Mouse (Mus musculus) intestine, postnatal 0 days (tissue): ENCODE measurements around the gene Cldn15. TPM values are rescaled to one million over a fixed set of nuclear protein-coding genes. Genes with fewer than 3 reads are reported as not detected.

Experiments used
- ATAC-seq: fragments of 200-750 bp; cut with Nextera tagmentation; 2 replicates; pipeline ENCODE4 v1.8.0; 2017; ENCODE audit warnings: mild to moderate bottlenecking, moderate TSS enrichment, moderate library complexity
- H3K27ac ChIP-seq: fragments of 300-500 bp; sonication (generic); 2 replicates; pipeline ENCODE4 v1.5.1; 2014; ENCODE audit warnings: mild to moderate bottlenecking, low read depth, low read length, moderate library complexity
- H3K27me3 ChIP-seq: fragments of 300-500 bp; sonication (generic); replicated peaks from 2 replicates; pipeline ENCODE4 v1.6.1; 2014; ENCODE audit warnings: low read length, mixed read lengths; ENCODE audit not compliant: control insufficient read depth, insufficient read depth
- H3K36me3 ChIP-seq: fragments of 300-500 bp; sonication (generic); 2 replicates; pipeline ENCODE4 v1.6.1; 2014; ENCODE audit warnings: mild to moderate bottlenecking, moderate library complexity; ENCODE audit not compliant: control insufficient read depth, insufficient read depth
- H3K4me1 ChIP-seq: fragments of 300-500 bp; sonication (generic); replicated peaks from 2 replicates; pipeline ENCODE4 v1.6.1; 2014; ENCODE audit warnings: antibody characterized with exemption, low read length, mixed read lengths; ENCODE audit not compliant: control insufficient read depth, insufficient read depth
- H3K4me2 ChIP-seq: fragments of 300-500 bp; sonication (generic); replicated peaks from 2 replicates; pipeline ENCODE4 v1.6.1; 2014; ENCODE audit warnings: low read depth, mild to moderate bottlenecking, moderate library complexity
- H3K4me3 ChIP-seq: fragments of 300-500 bp; sonication (generic); 2 replicates; pipeline ENCODE4 v1.5.1; 2014; ENCODE audit warnings: low read depth, low read length
- H3K9ac ChIP-seq: fragments of 300-500 bp; sonication (generic); 2 replicates; pipeline ENCODE4 v1.6.1; 2014; ENCODE audit warnings: mild to moderate bottlenecking, low read depth, low read length
- H3K9me3 ChIP-seq: fragments of 300-500 bp; sonication (generic); 2 replicates; pipeline ENCODE4 v1.6.1; 2016; ENCODE audit warnings: mixed run types; ENCODE audit not compliant: control insufficient read depth
- CTCF ChIP-seq: sonication (generic); IDR thresholded peaks from 2 replicates; pipeline ENCODE4 v1.5.1; 2016; ENCODE audit warnings: low read depth, mild to moderate bottlenecking, control low read depth, antibody characterized with exemption, moderate library complexity
- WGBS: fragments of 180-500 bp; shearing (Covaris S2); extraction: QIAGEN DNeasy Blood & Tissue Kit; methylation state at CpG from one replicate; pipeline ENCODE4 v1.1.7; 2014; 5-methylcytosine and 5-hydroxymethylcytosine counted together
- polyA plus RNA-seq: library from polyadenylated mRNA; unstranded; fragments of >200 nt; fragmentation: Nextera tagmentation; extraction: Ambion mirVana; gene quantifications from 2 replicates; pipeline ENCODE4 v1.2.1, GENCODE M21; 2015

The Cldn15 gene
- polyA plus RNA-seq, 1 experiment from 2014 or later: 29.5 TPM

DNA sequence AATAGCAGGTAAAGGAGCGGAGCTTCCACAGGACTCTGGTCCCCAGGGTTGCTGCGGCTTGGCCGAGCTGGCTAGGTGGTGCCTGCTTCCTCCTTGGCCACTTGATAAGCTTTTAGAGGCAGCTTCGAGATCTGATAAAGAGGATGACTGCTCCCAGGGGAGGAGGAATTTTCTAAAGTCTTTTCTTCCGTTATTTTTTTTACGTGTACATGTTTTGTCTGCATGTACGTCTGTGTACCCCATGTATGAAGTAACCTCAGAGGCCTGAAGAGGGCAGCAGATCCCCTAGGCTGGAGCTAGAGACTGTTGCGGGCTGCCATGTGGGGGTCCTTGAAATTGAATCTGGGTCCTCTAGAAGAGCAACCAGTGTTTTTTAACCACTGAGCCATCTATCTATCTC, 14.6 kb downstream of the Cldn15 start:
- TF ChIP-seq CTCF: peak; percentile 46
- ATAC-seq: no peak
- H3K4me1 ChIP-seq: no peaks in the 10 kb centered on the region
- H3K4me2 ChIP-seq: no peak overlapping the region
- no peaks in the 10 kb centered on the region for H3K27me3 ChIP-seq
- H3K9me3 ChIP-seq: no peaks in the 10 kb centered on the region
- H3K4me3 ChIP-seq: no peak overlapping the region
- no peak overlapping the region for H3K9ac ChIP-seq
- no peak overlapping the region for H3K27ac ChIP-seq
- peaks cover 17% of the 10 kb centered on the region for H3K36me3 ChIP-seq
- WGBS: 87% methylated on average over 8 of the region's 8 CpGs

DNA sequence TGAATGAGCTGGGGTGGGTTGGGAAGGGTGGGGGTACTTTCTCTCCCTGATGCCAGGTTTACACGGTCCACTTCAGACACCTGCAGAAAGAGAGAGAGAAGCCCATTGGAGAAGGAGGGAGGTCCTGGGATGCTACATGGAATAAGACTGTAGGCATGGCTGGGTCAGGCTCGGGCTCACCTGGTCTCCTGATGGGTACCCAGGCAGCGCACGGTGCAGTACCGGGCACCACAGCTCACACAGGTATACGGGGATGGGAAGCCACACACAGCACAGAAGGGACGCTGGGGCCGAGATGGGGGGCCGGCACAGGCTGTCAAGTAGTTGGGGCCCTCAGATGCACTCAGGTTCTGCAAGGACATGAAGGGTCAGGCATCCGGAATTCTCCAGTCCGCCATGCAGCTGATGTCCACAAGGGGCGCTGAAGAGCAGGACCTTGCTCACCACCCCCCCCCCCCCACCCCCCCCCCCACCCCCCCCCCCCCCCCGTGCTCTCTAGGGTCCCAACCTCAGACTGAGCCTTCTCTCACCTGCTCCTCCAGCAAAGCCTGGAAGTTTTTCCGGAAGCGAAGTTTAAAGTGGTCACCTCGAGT, 16.0 kb downstream of the Cldn15 start:
- Histone ChIP-seq H3K4me2 (no peak overlapping the region), H3K36me3 (peaks cover 17% of the 10 kb centered on the region), H3K4me1 (no peaks in the 10 kb centered on the region), H3K9me3 (no peaks in the 10 kb centered on the region), H3K27ac (no peak overlapping the region), H3K27me3 (no peaks in the 10 kb centered on the region), H3K9ac (no peak overlapping the region), H3K4me3 (no peak overlapping the region)
- 55% methylated on average over 14 of the region's 16 CpGs for WGBS
- peak; percentile 66 for TF ChIP-seq CTCF
- ATAC-seq: no peak

DNA sequence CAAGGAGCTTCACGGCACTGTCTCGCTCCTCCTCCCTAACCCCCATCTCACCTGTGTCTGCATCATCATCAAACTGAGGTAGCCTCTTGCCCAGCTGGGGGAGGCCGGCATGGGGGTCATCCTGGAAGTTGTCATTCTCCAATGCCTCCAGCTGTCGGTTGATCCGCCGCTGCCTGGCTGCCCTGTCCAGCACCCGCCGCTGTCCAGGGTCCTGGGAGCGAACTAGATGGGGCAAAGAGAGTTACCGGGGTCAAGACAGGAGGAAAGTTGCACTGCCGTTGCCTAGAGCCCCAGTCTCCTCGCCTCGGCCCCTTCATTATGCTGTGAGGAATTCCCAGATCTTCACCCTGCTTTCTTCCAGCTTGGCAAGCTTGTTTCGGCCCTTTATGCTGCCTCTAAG, 18.4 kb downstream of the Cldn15 start:
- TF ChIP-seq CTCF: no peak
- no peak overlapping the region for H3K4me3 ChIP-seq
- H3K4me1 ChIP-seq: no peaks in the 10 kb centered on the region
- no peak overlapping the region for H3K4me2 ChIP-seq
- H3K36me3 ChIP-seq: peaks cover 18% of the 10 kb centered on the region
- no peak overlapping the region for H3K9ac ChIP-seq
- no peaks in the 10 kb centered on the region for H3K27me3 ChIP-seq
- no peak for ATAC-seq
- H3K27ac ChIP-seq: no peak overlapping the region
- WGBS: 60% methylated on average over 14 of the region's 14 CpGs
- H3K9me3 ChIP-seq: no peaks in the 10 kb centered on the region

DNA sequence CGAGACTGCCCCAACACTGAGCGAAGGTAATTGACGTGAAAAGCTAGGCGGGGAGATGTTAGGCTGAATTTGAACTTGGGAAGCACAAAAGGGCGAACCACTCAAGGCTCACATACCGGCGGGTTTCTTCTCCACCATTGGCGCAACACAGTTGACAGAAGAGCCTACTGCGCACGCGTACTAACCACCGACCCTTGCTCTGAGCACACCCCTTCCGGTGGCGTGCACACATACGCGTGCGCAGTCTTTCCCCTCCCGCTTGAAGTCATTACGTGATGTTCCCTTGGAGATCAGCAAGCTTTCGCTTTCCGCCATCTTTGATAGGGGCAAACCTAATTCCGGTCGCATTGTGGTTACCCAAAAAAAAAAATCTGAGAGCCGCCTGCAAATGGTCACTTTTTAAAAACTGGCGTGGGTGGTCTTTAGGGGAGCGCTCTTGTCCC, 20.3 kb downstream of the Cldn15 start, which contains the start of gene Plod3:
TSS of gene Plod3 (plus strand) at position 325 of the 443 bp plus-strand sequence.
- Histone ChIP-seq H3K4me3 (peak within 1 kb of the TSS; percentile 96), H3K36me3 (peaks cover 28% of the 10 kb centered on the region), H3K9me3 (no peaks in the 10 kb centered on the region), H3K9ac (peak within 1 kb of the TSS; percentile 63), H3K4me1 (no peaks in the 10 kb centered on the region), H3K27me3 (no peaks in the 10 kb centered on the region), H3K27ac (peak within 1 kb of the TSS; percentile 80), H3K4me2 (peak within 1 kb of the TSS; percentile 98)
- under 1% methylated on average over 26 of the region's 26 CpGs for WGBS
- no peak for TF ChIP-seq CTCF
- peak; percentile 86 for ATAC-seq

DNA sequence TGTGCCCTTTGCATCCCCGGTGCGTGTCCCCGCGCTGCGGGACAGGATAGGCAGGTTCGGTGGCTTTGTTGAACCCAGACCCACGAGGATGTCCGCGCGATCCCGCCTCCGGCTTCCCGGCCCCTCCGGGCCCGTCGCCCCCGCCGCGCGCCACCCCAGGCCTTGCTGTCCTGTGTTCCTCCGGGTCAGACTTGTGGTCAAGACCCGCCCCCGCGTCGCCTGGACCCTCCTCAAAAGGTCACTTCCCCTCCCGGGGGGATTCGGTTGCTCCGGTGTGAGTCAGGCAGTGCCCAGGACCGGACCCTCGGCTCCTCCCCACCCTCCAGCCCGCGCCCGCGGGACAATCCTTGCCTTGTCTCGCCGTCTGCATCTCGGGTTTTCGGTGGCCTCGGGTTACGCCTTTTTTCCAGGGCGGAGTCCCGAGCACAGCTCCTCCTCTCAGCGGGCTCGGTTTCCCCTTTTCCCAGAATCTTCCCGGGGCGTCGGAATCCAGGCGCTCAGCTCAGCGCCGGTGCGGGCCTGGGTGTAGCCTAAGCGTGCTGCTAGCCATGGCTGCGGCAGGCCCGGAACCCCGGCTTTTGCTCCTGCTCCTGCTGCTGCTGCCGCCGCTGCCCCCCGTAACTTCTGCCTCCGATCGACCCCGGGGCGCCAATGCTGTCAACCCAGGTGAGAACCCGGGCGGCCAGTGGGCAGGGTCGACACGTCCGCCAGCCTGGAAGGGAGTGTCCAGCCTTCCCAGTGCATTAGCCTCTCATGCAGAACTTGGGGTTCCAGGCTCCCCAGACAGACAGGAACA, 20.9 kb downstream of the Cldn15 start:
- no peaks in the 10 kb centered on the region for H3K4me1 ChIP-seq
- peak overlapping the region; percentile 96 for H3K4me3 ChIP-seq
- peak overlapping the region; percentile 98 for H3K4me2 ChIP-seq
- TF ChIP-seq CTCF: no peak
- H3K36me3 ChIP-seq: peaks cover 32% of the 10 kb centered on the region
- peak overlapping the region; percentile 80 for H3K27ac ChIP-seq
- no peaks in the 10 kb centered on the region for H3K9me3 ChIP-seq
- no peaks in the 10 kb centered on the region for H3K27me3 ChIP-seq
- peak overlapping the region; percentile 63 for H3K9ac ChIP-seq
- WGBS: under 1% methylated on average over 66 of the region's 67 CpGs
- ATAC-seq: peak; percentile 53

DNA sequence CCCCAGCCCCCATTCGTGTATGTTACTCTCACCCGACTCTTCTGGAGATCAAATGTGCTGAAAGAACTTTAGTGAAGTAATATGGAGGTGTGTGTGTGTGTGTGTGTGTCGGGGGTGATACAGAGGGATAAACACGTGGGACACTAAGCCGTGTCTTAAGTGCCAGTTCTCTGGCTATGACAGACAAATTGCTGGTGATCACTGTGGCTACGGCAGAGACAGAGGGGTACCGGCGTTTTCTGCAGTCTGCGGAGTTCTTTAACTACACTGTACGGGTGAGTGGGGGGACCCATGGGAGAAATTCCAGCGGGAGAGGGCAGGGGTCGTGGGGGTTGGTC, 21.5 kb downstream of the Cldn15 start, which contains the start of gene Znhit1:
TSS of gene Znhit1 (minus strand) at position 88 of the 338 bp plus-strand sequence.
- H3K27ac ChIP-seq: peak within 1 kb of the TSS; percentile 80
- H3K36me3 ChIP-seq: peaks cover 35% of the 10 kb centered on the region
- H3K4me1 ChIP-seq: no peaks in the 10 kb centered on the region
- peak within 1 kb of the TSS; percentile 63 for H3K9ac ChIP-seq
- WGBS: 4% methylated on average over 12 of the region's 12 CpGs
- TF ChIP-seq CTCF: no peak
- ATAC-seq: no peak
- no peaks in the 10 kb centered on the region for H3K27me3 ChIP-seq
- H3K4me3 ChIP-seq: peak within 1 kb of the TSS; percentile 96
- H3K9me3 ChIP-seq: no peaks in the 10 kb centered on the region
- peak within 1 kb of the TSS; percentile 98 for H3K4me2 ChIP-seq
